Mouse (Mus musculus): ENCODE results near the gene Dpy30.

Dpy30 gene

DNA sequence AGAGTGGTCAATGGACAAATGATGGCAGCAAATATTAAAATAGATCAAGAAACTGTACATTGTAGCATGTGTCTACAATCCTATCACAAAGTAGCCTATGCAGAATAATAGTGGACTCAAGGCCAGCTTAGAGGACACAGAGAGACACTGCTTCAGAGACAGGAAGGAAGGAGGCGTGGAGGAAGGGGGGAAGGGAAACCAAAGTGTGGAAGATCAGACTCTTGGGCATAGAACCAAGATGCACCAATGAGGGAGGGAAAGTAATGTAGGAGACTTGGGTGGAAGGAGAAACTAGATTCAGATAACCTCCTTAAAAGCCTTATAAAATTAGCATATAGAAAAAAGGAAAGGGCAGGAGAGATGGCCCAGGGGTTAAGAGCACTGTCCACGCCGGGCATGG lies 61.3 kb downstream of the Dpy30 start:
- DNase-seq = no peak

All from thymus, postnatal 14 days (tissue).